Mouse (Mus musculus) ES-Bruce4 (cell line): ENCODE data around the gene Cspg4.

Experiments
- CTCF ChIP-seq: IDR thresholded peaks from one replicate; pipeline ENCODE4 v1.8.1; 2011; ENCODE audit warnings: low read depth, low read length
- EP300 ChIP-seq: IDR thresholded peaks from 2 replicates; pipeline ENCODE4 v1.6.1; 2011; ENCODE audit warnings: low read depth, low read length; ENCODE audit not compliant: insufficient read depth
- POLR2A ChIP-seq: IDR thresholded peaks from one replicate; pipeline ENCODE4 v1.8.1; 2011; ENCODE audit warnings: low read length; ENCODE audit not compliant: insufficient read depth

DNA sequence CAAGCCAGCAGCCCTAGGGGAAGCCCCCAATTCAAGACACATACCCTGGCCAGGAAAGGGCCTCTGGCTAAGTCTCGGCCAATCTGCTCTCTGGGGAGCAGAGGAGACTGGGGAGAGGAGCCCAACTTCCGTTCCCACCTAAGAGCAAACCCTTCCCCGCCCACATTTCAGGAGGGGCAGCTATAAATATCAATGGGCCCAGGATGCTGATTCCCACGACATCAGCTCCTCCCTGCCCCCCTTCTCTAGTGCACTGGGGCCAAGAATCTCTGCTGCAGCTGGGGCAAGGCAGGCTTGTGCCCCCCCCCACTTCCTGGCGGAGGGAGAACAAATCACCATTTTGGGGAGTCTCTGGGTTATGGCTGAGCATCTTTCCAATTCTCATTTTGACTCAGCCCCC, 6.4 kb downstream of the Cspg4 start:
- TF ChIP-seq CTCF, result no peak
- no peak for TF ChIP-seq EP300
- no peak for TF ChIP-seq POLR2A
